Mouse (Mus musculus): ENCODE data around the gene Trim39.

DNA sequence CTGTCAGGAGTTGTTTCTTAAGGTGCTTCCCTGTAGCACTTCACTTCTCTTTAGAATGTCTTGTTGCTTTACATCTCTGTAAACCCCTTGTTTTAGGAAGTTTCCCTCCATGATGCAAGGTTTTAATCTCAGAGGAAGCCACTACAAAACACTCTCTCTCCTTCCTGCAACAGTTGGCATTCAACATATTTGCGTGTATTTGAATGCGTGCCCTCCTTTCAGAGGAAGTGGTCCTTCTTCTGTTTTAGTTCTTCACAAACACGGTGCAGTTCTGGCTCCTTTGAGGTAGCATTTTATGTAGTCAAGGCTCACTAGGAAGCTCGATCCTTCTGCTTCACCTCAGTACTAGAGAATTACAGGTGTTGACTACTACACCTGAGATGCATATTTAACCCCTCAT lies 1.7 kb upstream of the Trim39 start:
- TF ChIP-seq CTCF (IDR thresholded peaks at IDR 0.05; ENCODE audit: borderline replicate concordance, control insufficient read depth, extremely low read depth, insufficient read depth, low read length, poor library complexity) (no peak), POLR2A (IDR thresholded peaks at IDR 0.05; ENCODE audit: control insufficient read depth, extremely low read depth, insufficient read depth, low read length, poor library complexity) (no peak)

All from thymus, adult 2 months (tissue).